Mouse (Mus musculus) heart, adult 2 months (tissue): ENCODE data around the gene A930018P22Rik.
"Not testable (repeated sequence)": the region's sequence is repeated elsewhere in the genome, so short reads cannot be mapped to it uniquely, and the experiment has no call there.

Source experiments
- CTCF ChIP-seq: fragments of 200-600 bp; IDR thresholded peaks from 2 replicates; pipeline ENCODE4 v1.8.1; 2022; ENCODE audit warnings: antibody characterized with exemption, mild to moderate bottlenecking, moderate library complexity
- EP300 ChIP-seq: fragments of 200-500 bp; IDR thresholded peaks from 2 replicates; pipeline ENCODE4 v1.6.1; 2011; ENCODE audit warnings: low read depth, low read length, control low read depth; ENCODE audit not compliant: insufficient read depth
- POLR2A ChIP-seq: fragments of 200-500 bp; IDR thresholded peaks from 2 replicates; pipeline ENCODE4 v1.6.1; 2011; ENCODE audit warnings: mild to moderate bottlenecking, low read depth, low read length, control low read depth; ENCODE audit not compliant: insufficient read depth

DNA sequence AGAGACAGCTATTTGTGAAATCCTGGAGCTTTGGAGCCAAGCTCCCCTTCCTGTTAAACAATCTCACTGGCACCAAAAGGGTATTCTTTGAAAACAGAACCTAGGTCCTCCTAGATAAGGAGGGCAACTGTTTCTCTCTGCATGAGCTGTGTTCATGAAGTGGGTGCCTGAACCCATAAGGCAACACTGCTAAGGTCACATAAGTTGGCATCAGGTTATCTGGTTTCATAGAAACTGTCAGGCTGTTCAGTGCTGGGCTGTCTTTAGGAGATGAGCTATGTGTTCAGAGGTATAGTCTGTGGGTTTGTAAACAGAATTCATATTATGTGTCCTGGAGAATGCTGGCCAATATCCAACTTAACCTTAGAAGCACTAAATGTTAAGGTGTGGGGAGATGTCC, 5.4 kb upstream of the A930018P22Rik start:
- TF ChIP-seq CTCF, POLR2A, EP300: not testable (repeated sequence)
